8 mouse cellular contexts compared by ENCODE assay signal in the genomic region with DNA sequence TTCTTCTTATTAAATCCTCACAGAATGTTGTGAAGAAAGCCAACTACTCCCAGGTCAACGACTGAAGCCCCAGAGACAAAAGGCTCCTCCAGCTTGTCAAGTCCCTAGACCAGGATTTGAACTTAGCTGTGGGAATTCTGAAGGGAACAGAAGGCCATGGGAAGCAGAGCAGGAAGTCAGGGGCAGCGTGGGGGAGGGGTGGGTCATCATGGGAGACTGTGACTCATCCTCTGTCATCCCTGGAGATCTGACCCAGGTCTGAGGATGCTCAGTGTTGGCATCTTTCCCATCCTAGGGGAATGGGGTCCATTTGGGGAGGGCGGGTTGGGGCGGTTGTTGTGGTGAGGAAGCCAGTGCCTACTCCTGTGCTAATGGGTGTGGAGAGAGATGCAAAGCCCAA. TPM values are rescaled to one million over a fixed set of nuclear protein-coding genes. Genes with fewer than 3 reads are reported as not detected.
DNase-seq lines count a peak whose midpoint lies in the region; ATAC-seq and TF ChIP-seq lines count a peak whose summit lies in the region.

No protein-coding gene starts in this region.

- H3K4me1 ChIP-seq in lung, embryonic 15.5 days = peaks cover 29% of the 10 kb centered on the region
- peaks cover 27% of the 10 kb centered on the region for H3K4me1 ChIP-seq in forebrain, embryonic 11.5 days (replicated peaks; ENCODE audit: control insufficient read depth, insufficient read depth, low read length)
- H3K4me1 ChIP-seq in hindbrain, postnatal 0 days (ENCODE audit: insufficient read depth, low read length) = peaks cover 12% of the 10 kb centered on the region; the same call in 1 of the 2 replicates
- H3K4me1 ChIP-seq in neural tube, embryonic 14.5 days (ENCODE audit: control insufficient read depth, insufficient read depth, low read length) = peaks cover 9% of the 10 kb centered on the region

- no peak for DNase-seq in lung, postnatal 25 days (ENCODE audit: low spot score)
- no peak for DNase-seq in forebrain, embryonic 11.5 days (ENCODE audit: low spot score)
- no peak for DNase-seq in hindbrain, postnatal 0 days (ENCODE audit: low spot score)
- no peak for DNase-seq in left cerebral cortex, postnatal 4 days
- no peak for DNase-seq in spleen, postnatal 14 days (ENCODE audit: low spot score in 2 of 2)
- no peak for DNase-seq in layer of hippocampus, postnatal 25 days (ENCODE audit: extremely low spot score in 1 of 2, low spot score in 1 of 2)

- intact Hi-C loops in left cerebral cortex, postnatal 4 days (cut with DNase I) = no loop called here

- H3K4me2 ChIP-seq in lung, embryonic 15.5 days = peak overlapping the region; percentile 51
- H3K4me2 ChIP-seq in forebrain, embryonic 11.5 days (ENCODE audit: low read depth, low read length, severe bottlenecking) = peak overlapping the region; percentile 61; the same call in 1 of the 2 replicates
- peak overlapping the region; percentile 65 for H3K4me2 ChIP-seq in hindbrain, postnatal 0 days (ENCODE audit: low read depth, low read length)
- peak overlapping the region; percentile 78 for H3K4me2 ChIP-seq in neural tube, embryonic 14.5 days (ENCODE audit: low read depth, low read length)

- 47% methylated on average over 4 of the region's 4 CpGs for WGBS in lung, embryonic 15.5 days
- WGBS in forebrain, embryonic 11.5 days = 35% methylated on average over 4 of the region's 4 CpGs
- 36% methylated on average over 4 of the region's 4 CpGs for WGBS in hindbrain, postnatal 0 days
- 46% methylated on average over 4 of the region's 4 CpGs for whole genome bisulfite sequencing in neural tube, embryonic 14.5 days

- no peak for ATAC-seq in lung, embryonic 15.5 days (ENCODE audit: borderline replicate concordance, extremely low read depth, low FRiP score, low TSS enrichment)
- ATAC-seq in forebrain, embryonic 11.5 days (replicated peaks; ENCODE audit: low FRiP score) = no peak
- no peak; the same call in 1 of the 2 replicates for ATAC-seq in hindbrain, postnatal 0 days
- no peak for ATAC-seq in neural tube, embryonic 14.5 days (ENCODE audit: low read depth)

- H3K27me3 ChIP-seq in lung, embryonic 15.5 days = no peaks in the 10 kb centered on the region
- no peaks in the 10 kb centered on the region for H3K27me3 ChIP-seq in forebrain, embryonic 11.5 days (ENCODE audit: control insufficient read depth, insufficient read depth, low read length)
- no peaks in the 10 kb centered on the region for H3K27me3 ChIP-seq in hindbrain, postnatal 0 days (ENCODE audit: insufficient read depth, low read length)
- no peaks in the 10 kb centered on the region for H3K27me3 ChIP-seq in neural tube, embryonic 14.5 days (ENCODE audit: control insufficient read depth, insufficient read depth, low read length)

- no peak for TF ChIP-seq CTCF in hindbrain, postnatal 0 days (IDR thresholded peaks at IDR 0.05; ENCODE audit: low read depth)

- 0 out of 2 replicates have a peak overlapping the region, but pooled peaks have one; percentile 16 for H3K27ac ChIP-seq in lung, embryonic 15.5 days
- H3K27ac ChIP-seq in forebrain, embryonic 11.5 days (ENCODE audit: low read depth, low read length) = no peak overlapping the region
- H3K27ac ChIP-seq in hindbrain, postnatal 0 days = peak overlapping the region; percentile 60; the same call in 1 of the 2 replicates
- H3K27ac ChIP-seq in neural tube, embryonic 14.5 days (ENCODE audit: low read depth, low read length) = no peak overlapping the region

- H3K4me3 ChIP-seq in lung, embryonic 15.5 days = no peak overlapping the region
- H3K4me3 ChIP-seq in forebrain, embryonic 11.5 days (ENCODE audit: low read depth, low read length) = 0 out of 2 replicates have a peak overlapping the region, but pooled peaks have one; percentile 20
- peak overlapping the region; percentile 35; the same call in 1 of the 2 replicates for H3K4me3 ChIP-seq in hindbrain, postnatal 0 days (ENCODE audit: low read length)
- H3K4me3 ChIP-seq in neural tube, embryonic 14.5 days (ENCODE audit: low read depth, low read length) = peak overlapping the region; percentile 33; the same call in 1 of the 2 replicates

- no peaks in the 10 kb centered on the region for H3K9me3 ChIP-seq in lung, embryonic 15.5 days
- no peaks in the 10 kb centered on the region for H3K9me3 ChIP-seq in forebrain, embryonic 11.5 days (ENCODE audit: control insufficient read depth, low read length)
- H3K9me3 ChIP-seq in hindbrain, postnatal 0 days (ENCODE audit: low read length) = no peaks in the 10 kb centered on the region
- no peaks in the 10 kb centered on the region for H3K9me3 ChIP-seq in neural tube, embryonic 14.5 days (ENCODE audit: control insufficient read depth, low read length)

- H3K9ac ChIP-seq in lung, embryonic 15.5 days = no peak overlapping the region
- H3K9ac ChIP-seq in forebrain, embryonic 11.5 days (ENCODE audit: low read length) = peak overlapping the region; percentile 54
- H3K9ac ChIP-seq in hindbrain, postnatal 0 days (replicated peaks; ENCODE audit: low read length) = peak overlapping the region; percentile 59
- H3K9ac ChIP-seq in neural tube, embryonic 14.5 days (replicated peaks; ENCODE audit: low read depth, low read length) = no peak overlapping the region

- 0 out of 2 replicates have a peak, but pooled peaks cover 4% of the 10 kb centered on the region for H3K36me3 ChIP-seq in lung, embryonic 15.5 days
- H3K36me3 ChIP-seq in forebrain, embryonic 11.5 days (ENCODE audit: control insufficient read depth, insufficient read depth, low read length) = no peaks in the 10 kb centered on the region
- H3K36me3 ChIP-seq in hindbrain, postnatal 0 days (ENCODE audit: insufficient read depth, low read length) = no peaks in the 10 kb centered on the region
- H3K36me3 ChIP-seq in neural tube, embryonic 14.5 days (ENCODE audit: control insufficient read depth, insufficient read depth, low read length) = no peaks in the 10 kb centered on the region

RNA-seq across cellular contexts. Expression of a gene that starts 6.4 kb away (rescaled TPM):
- polyA plus RNA-seq in lung, embryonic 15.5 days (2015; fragmentation: Nextera tagmentation; extraction: Ambion mirVana) = 35.3 and 39.9 TPM in 2 replicates
- 17.8 and 23.0 TPM in 2 replicates for polyA plus RNA-seq in forebrain, embryonic 11.5 days (2014; fragmentation: Nextera tagmentation; extraction: Ambion mirVana)
- total RNA-seq in hindbrain, postnatal 0 days (2014; rRNA removed) = 40.0 and 73.6 TPM in 2 replicates
- polyA plus RNA-seq in hindbrain, postnatal 0 days (2015; fragmentation: Nextera tagmentation; extraction: Ambion mirVana) = 20.8 and 21.1 TPM in 2 replicates
- 6.3 and 8.8 TPM in 2 replicates for polyA plus RNA-seq in neural tube, embryonic 14.5 days (2014; fragmentation: Nextera tagmentation; extraction: Ambion mirVana)
- total RNA-seq in left cerebral cortex, postnatal 4 days (2021) = 10 to 100 TPM; 12.3 to 15.2 TPM
- 10 to 100 TPM; 83.6 to 93.5 TPM for total RNA-seq in layer of hippocampus, postnatal 25 days (2021)

RNA-seq across cellular contexts. Expression of a gene that starts 14.6 kb away (rescaled TPM):
- 5.0 and 7.6 TPM in 2 replicates for polyA plus RNA-seq in lung, embryonic 15.5 days (2015; fragmentation: Nextera tagmentation; extraction: Ambion mirVana)
- polyA plus RNA-seq in forebrain, embryonic 11.5 days (2014; fragmentation: Nextera tagmentation; extraction: Ambion mirVana) = 12.6 and 15.6 TPM in 2 replicates
- total RNA-seq in hindbrain, postnatal 0 days (2014; rRNA removed) = 8.5 and 13.8 TPM in 2 replicates
- 19.9 and 20.0 TPM in 2 replicates for polyA plus RNA-seq in hindbrain, postnatal 0 days (2015; fragmentation: Nextera tagmentation; extraction: Ambion mirVana)
- polyA plus RNA-seq in neural tube, embryonic 14.5 days (2014; fragmentation: Nextera tagmentation; extraction: Ambion mirVana) = 18.2 and 25.7 TPM in 2 replicates
- 10 to 100 TPM; 20.1 to 24.3 TPM for total RNA-seq in left cerebral cortex, postnatal 4 days (2021)
- total RNA-seq in layer of hippocampus, postnatal 25 days (2021) = 10 to 100 TPM; 25.1 to 28.4 TPM

RNA-seq across cellular contexts. Expression of a gene that starts 14.6 kb away (rescaled TPM):
- polyA plus RNA-seq in lung, embryonic 15.5 days (2015; fragmentation: Nextera tagmentation; extraction: Ambion mirVana) = 6.2 and 8.1 TPM in 2 replicates
- polyA plus RNA-seq in forebrain, embryonic 11.5 days (2014; fragmentation: Nextera tagmentation; extraction: Ambion mirVana) = 1.2 and 1.9 TPM in 2 replicates
- 12.7 and 17.8 TPM in 2 replicates for total RNA-seq in hindbrain, postnatal 0 days (2014; rRNA removed)
- 10.2 and 11.4 TPM in 2 replicates for polyA plus RNA-seq in hindbrain, postnatal 0 days (2015; fragmentation: Nextera tagmentation; extraction: Ambion mirVana)
- polyA plus RNA-seq in neural tube, embryonic 14.5 days (2014; fragmentation: Nextera tagmentation; extraction: Ambion mirVana) = 4.2 and 7.8 TPM in 2 replicates
- total RNA-seq in left cerebral cortex, postnatal 4 days (2021) = 10 to 100 TPM; 13.3 to 16.9 TPM
- total RNA-seq in layer of hippocampus, postnatal 25 days (2021) = 10 to 100 TPM; 22.1 to 25.0 TPM

RNA-seq across cellular contexts. Expression of a gene that starts 16.4 kb away (rescaled TPM):
- polyA plus RNA-seq in lung, embryonic 15.5 days (2015; fragmentation: Nextera tagmentation; extraction: Ambion mirVana) = 13.5 and 15.2 TPM in 2 replicates
- polyA plus RNA-seq in forebrain, embryonic 11.5 days (2014; fragmentation: Nextera tagmentation; extraction: Ambion mirVana) = 20.0 and 27.7 TPM in 2 replicates
- 26.7 and 31.0 TPM in 2 replicates for total RNA-seq in hindbrain, postnatal 0 days (2014; rRNA removed)
- 12.0 and 14.8 TPM in 2 replicates for polyA plus RNA-seq in hindbrain, postnatal 0 days (2015; fragmentation: Nextera tagmentation; extraction: Ambion mirVana)
- 13.5 and 14.3 TPM in 2 replicates for polyA plus RNA-seq in neural tube, embryonic 14.5 days (2014; fragmentation: Nextera tagmentation; extraction: Ambion mirVana)
- total RNA-seq in left cerebral cortex, postnatal 4 days (2021) = 10 to 100 TPM; 24.9 to 26.4 TPM
- total RNA-seq in layer of hippocampus, postnatal 25 days (2021) = 10 to 100 TPM; 24.0 to 26.2 TPM

RNA-seq across cellular contexts. Expression of a gene that starts 20.3 kb away (rescaled TPM):
- polyA plus RNA-seq in lung, embryonic 15.5 days (2015; fragmentation: Nextera tagmentation; extraction: Ambion mirVana) = 119 and 120 TPM in 2 replicates
- 141 and 154 TPM in 2 replicates for polyA plus RNA-seq in forebrain, embryonic 11.5 days (2014; fragmentation: Nextera tagmentation; extraction: Ambion mirVana)
- total RNA-seq in hindbrain, postnatal 0 days (2014; rRNA removed) = 182 and 209 TPM in 2 replicates
- polyA plus RNA-seq in hindbrain, postnatal 0 days (2015; fragmentation: Nextera tagmentation; extraction: Ambion mirVana) = 99.6 and 101 TPM in 2 replicates
- polyA plus RNA-seq in neural tube, embryonic 14.5 days (2014; fragmentation: Nextera tagmentation; extraction: Ambion mirVana) = 129 and 146 TPM in 2 replicates
- total RNA-seq in left cerebral cortex, postnatal 4 days (2021) = 10 to 100 TPM; 60.3 to 68.7 TPM
- total RNA-seq in layer of hippocampus, postnatal 25 days (2021) = 10 to 100 TPM; 54.3 to 58.0 TPM

Comparison
In these comparisons a context has a peak if more than half of its experiments do, and no peak if none do; other contexts are left out.
1. H3K27ac ChIP-seq: peak in lung, embryonic 15.5 days (single experiment) and hindbrain, postnatal 0 days (single experiment); none in forebrain, embryonic 11.5 days (single experiment) and neural tube, embryonic 14.5 days (single experiment).
2. H3K9ac ChIP-seq: peak in forebrain, embryonic 11.5 days (single experiment) and hindbrain, postnatal 0 days (single experiment); none in lung, embryonic 15.5 days (single experiment) and neural tube, embryonic 14.5 days (single experiment).
3. Peak in every context shown above with its lines, with median percentiles within 50 percentile points of each other: H3K4me2 ChIP-seq.